Mouse (Mus musculus): ENCODE data around the gene Nkd1. TPM values are rescaled to one million over a fixed set of nuclear protein-coding genes. Genes with fewer than 3 reads are reported as not detected.

Gene Nkd1
- polyA plus RNA-seq, 1 experiment from 2014 or later, result 66.4 TPM

GRCm38 (mm10) chr8:88567314-88568121 is 46.4 kb downstream of the Nkd1 start:
- Histone ChIP-seq H3K4me3 (replicated peaks; ENCODE audit: low read depth, low read length) (no peak overlapping the region), H3K9ac (replicated peaks; ENCODE audit: low read length) (no peak overlapping the region), H3K4me2 (ENCODE audit: low read length) (no peak overlapping the region), H3K36me3 (ENCODE audit: control insufficient read depth, insufficient read depth, low read length) (no peaks in the 10 kb centered on the region), H3K27ac (replicated peaks; ENCODE audit: low read depth, low read length) (no peak overlapping the region), H3K9me3 (ENCODE audit: control insufficient read depth, low read length) (no peaks in the 10 kb centered on the region), H3K4me1 (ENCODE audit: control insufficient read depth, insufficient read depth, low read length) (peaks cover 16% of the 10 kb centered on the region; the same call in 1 of the 2 replicates), H3K27me3 (ENCODE audit: control insufficient read depth, insufficient read depth, low read length) (no peaks in the 10 kb centered on the region)
- ATAC-seq (ENCODE audit: low FRiP score, low TSS enrichment) (no peak), DNase-seq (peak; percentile 63)
- 55% methylated on average over 13 of the region's 13 CpGs for WGBS

- Histone ChIP-seq H3K4me1 (ENCODE audit: control insufficient read depth, insufficient read depth, low read length) (peaks cover 16% of the 10 kb centered on the region; the same call in 1 of the 2 replicates), H3K27ac (replicated peaks; ENCODE audit: low read depth, low read length) (no peak overlapping the region)
- ATAC-seq (ENCODE audit: low FRiP score, low TSS enrichment), result no peak
These were observed 47.1 kb downstream of the Nkd1 start for GRCm38 (mm10) chr8:88568211-88568610.

GRCm38 (mm10) chr8:88569366-88569765 is 48.2 kb downstream of the Nkd1 start:
- Histone ChIP-seq H3K9me3 (ENCODE audit: control insufficient read depth, low read length) (no peaks in the 10 kb centered on the region), H3K4me3 (replicated peaks; ENCODE audit: low read depth, low read length) (no peak overlapping the region), H3K27me3 (ENCODE audit: control insufficient read depth, insufficient read depth, low read length) (no peaks in the 10 kb centered on the region), H3K27ac (replicated peaks; ENCODE audit: low read depth, low read length) (no peak overlapping the region), H3K4me1 (ENCODE audit: control insufficient read depth, insufficient read depth, low read length) (peaks cover 16% of the 10 kb centered on the region; the same call in 1 of the 2 replicates), H3K9ac (replicated peaks; ENCODE audit: low read length) (no peak overlapping the region), H3K36me3 (ENCODE audit: control insufficient read depth, insufficient read depth, low read length) (no peaks in the 10 kb centered on the region), H3K4me2 (ENCODE audit: low read length) (no peak overlapping the region)
- ATAC-seq (ENCODE audit: low FRiP score, low TSS enrichment), result no peak
- no peak for DNase-seq
- WGBS, result 67% methylated on average over 7 of the region's 7 CpGs

More at GRCm38 (mm10) chr8:88568211-88568610, 47.1 kb downstream of the Nkd1 start:
- 94% methylated on average over 3 of the region's 3 CpGs for WGBS
- H3K9ac ChIP-seq (replicated peaks; ENCODE audit: low read length), result no peak overlapping the region
- H3K4me2 ChIP-seq (ENCODE audit: low read length), result no peak overlapping the region
- H3K36me3 ChIP-seq (ENCODE audit: control insufficient read depth, insufficient read depth, low read length), result no peaks in the 10 kb centered on the region
- no peak for DNase-seq
- H3K4me3 ChIP-seq (replicated peaks; ENCODE audit: low read depth, low read length), result no peak overlapping the region
- H3K9me3 ChIP-seq (ENCODE audit: control insufficient read depth, low read length), result no peaks in the 10 kb centered on the region
- no peaks in the 10 kb centered on the region for H3K27me3 ChIP-seq (ENCODE audit: control insufficient read depth, insufficient read depth, low read length)

GRCm38 (mm10) chr8:88570293-88570998 is 49.3 kb downstream of the Nkd1 start:
- WGBS, result 35% methylated on average over 10 of the region's 10 CpGs
- Histone ChIP-seq H3K4me1 (ENCODE audit: control insufficient read depth, insufficient read depth, low read length) (peaks cover 22% of the 10 kb centered on the region; the same call in 1 of the 2 replicates), H3K27ac (replicated peaks; ENCODE audit: low read depth, low read length) (no peak overlapping the region), H3K4me3 (replicated peaks; ENCODE audit: low read depth, low read length) (no peak overlapping the region), H3K36me3 (ENCODE audit: control insufficient read depth, insufficient read depth, low read length) (no peaks in the 10 kb centered on the region), H3K27me3 (ENCODE audit: control insufficient read depth, insufficient read depth, low read length) (no peaks in the 10 kb centered on the region), H3K9me3 (ENCODE audit: control insufficient read depth, low read length) (no peaks in the 10 kb centered on the region), H3K4me2 (ENCODE audit: low read length) (no peak overlapping the region), H3K9ac (replicated peaks; ENCODE audit: low read length) (no peak overlapping the region)
- DNase-seq, result no peak
- no peak for ATAC-seq (ENCODE audit: low FRiP score, low TSS enrichment)

- no peak for ATAC-seq (ENCODE audit: low FRiP score, low TSS enrichment)
- Histone ChIP-seq H3K9me3 (ENCODE audit: control insufficient read depth, low read length) (no peaks in the 10 kb centered on the region), H3K36me3 (ENCODE audit: control insufficient read depth, insufficient read depth, low read length) (no peaks in the 10 kb centered on the region), H3K4me3 (replicated peaks; ENCODE audit: low read depth, low read length) (no peak overlapping the region), H3K9ac (replicated peaks; ENCODE audit: low read length) (no peak overlapping the region), H3K27ac (replicated peaks; ENCODE audit: low read depth, low read length) (0 out of 2 replicates have a peak overlapping the region, but pooled peaks have one; percentile 20), H3K27me3 (ENCODE audit: control insufficient read depth, insufficient read depth, low read length) (no peaks in the 10 kb centered on the region), H3K4me2 (ENCODE audit: low read length) (no peak overlapping the region), H3K4me1 (ENCODE audit: control insufficient read depth, insufficient read depth, low read length) (peaks cover 23% of the 10 kb centered on the region; the same call in 1 of the 2 replicates)
- 82% methylated on average over 14 of the region's 14 CpGs for WGBS
- no peak for DNase-seq
These were observed 50.5 kb downstream of the Nkd1 start for GRCm38 (mm10) chr8:88571434-88572184.

GRCm38 (mm10) chr8:88572185-88572909 is 51.2 kb downstream of the Nkd1 start:
- ATAC-seq (ENCODE audit: low FRiP score, low TSS enrichment), result no peak
- H3K4me3 ChIP-seq (replicated peaks; ENCODE audit: low read depth, low read length), result no peak overlapping the region

GRCm38 (mm10) chr8:88572941-88573645 is 51.9 kb downstream of the Nkd1 start:
- no peak overlapping the region for H3K4me2 ChIP-seq (ENCODE audit: low read length)
- H3K27me3 ChIP-seq (ENCODE audit: control insufficient read depth, insufficient read depth, low read length), result no peaks in the 10 kb centered on the region
- DNase-seq (no peak), ATAC-seq (ENCODE audit: low FRiP score, low TSS enrichment) (no peak)
- peaks cover 26% of the 10 kb centered on the region; the same call in 1 of the 2 replicates for H3K4me1 ChIP-seq (ENCODE audit: control insufficient read depth, insufficient read depth, low read length)
- 81% methylated on average over 14 of the region's 14 CpGs for WGBS
- no peak overlapping the region for H3K4me3 ChIP-seq (replicated peaks; ENCODE audit: low read depth, low read length)
- H3K36me3 ChIP-seq (ENCODE audit: control insufficient read depth, insufficient read depth, low read length), result no peaks in the 10 kb centered on the region
- no peaks in the 10 kb centered on the region for H3K9me3 ChIP-seq (ENCODE audit: control insufficient read depth, low read length)
- no peak overlapping the region for H3K9ac ChIP-seq (replicated peaks; ENCODE audit: low read length)
- H3K27ac ChIP-seq (replicated peaks; ENCODE audit: low read depth, low read length), result no peak overlapping the region

More at GRCm38 (mm10) chr8:88572185-88572909, 51.2 kb downstream of the Nkd1 start:
- Histone ChIP-seq H3K9ac (replicated peaks; ENCODE audit: low read length) (no peak overlapping the region), H3K4me1 (ENCODE audit: control insufficient read depth, insufficient read depth, low read length) (peaks cover 23% of the 10 kb centered on the region; the same call in 1 of the 2 replicates), H3K36me3 (ENCODE audit: control insufficient read depth, insufficient read depth, low read length) (no peaks in the 10 kb centered on the region), H3K27ac (replicated peaks; ENCODE audit: low read depth, low read length) (no peak overlapping the region), H3K4me2 (ENCODE audit: low read length) (no peak overlapping the region), H3K27me3 (ENCODE audit: control insufficient read depth, insufficient read depth, low read length) (no peaks in the 10 kb centered on the region), H3K9me3 (ENCODE audit: control insufficient read depth, low read length) (no peaks in the 10 kb centered on the region)
- 79% methylated on average over 12 of the region's 12 CpGs for WGBS
- DNase-seq, result no peak
